Mouse (Mus musculus): ENCODE data around the gene Mb21d2.

- TF ChIP-seq CTCF (IDR thresholded peaks at IDR 0.05; ENCODE audit: borderline replicate concordance, insufficient read depth, low read length) (peak; percentile 37; the same call in 1 of the 2 replicates), POLR2A (IDR thresholded peaks at IDR 0.05; ENCODE audit: low read depth, low read length) (no peak)
These were observed 30.8 kb downstream of the Mb21d2 start for GRCm38 (mm10) chr16:28898509-28899160.
